Mouse (Mus musculus): ENCODE measurements at regions not wholly inside any gene's neighbourhood (a gene's known extent, or its start where the extent isn't known, plus 50 kb on each side); places are given as distances from the start of the nearest gene placed in this dataset.

DNA sequence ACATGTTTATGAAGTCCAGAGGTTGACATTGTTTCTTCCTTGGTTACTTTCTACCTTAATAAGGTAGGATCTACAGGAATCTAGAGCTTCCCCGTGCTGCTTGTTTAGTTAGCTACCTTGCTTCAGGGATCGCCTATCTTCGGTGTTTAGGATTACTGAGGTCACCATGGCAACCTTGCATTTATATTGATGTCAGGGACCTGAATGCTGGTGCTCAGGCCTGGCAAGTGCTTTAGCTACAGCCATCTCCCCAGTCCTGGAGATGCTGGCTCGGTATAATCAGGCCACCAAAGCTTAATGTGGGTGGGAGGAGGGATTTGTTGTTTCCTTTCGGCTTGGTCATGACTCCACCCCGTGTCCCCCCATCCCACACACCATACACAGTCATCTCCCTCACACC lies 50.0 kb upstream of the Zc3h12a start:
- ATAC-seq (ENCODE audit: low read depth): no peak
- H3K36me3 ChIP-seq: no peaks in the 10 kb centered on the region
- no peak for DNase-seq
- H3K4me2 ChIP-seq: no peak overlapping the region
- no peaks in the 10 kb centered on the region for H3K27me3 ChIP-seq
- H3K9ac ChIP-seq: no peak overlapping the region
- no peak overlapping the region for H3K27ac ChIP-seq
- peaks cover 4% of the 10 kb centered on the region; the same call in 1 of the 2 replicates for H3K4me1 ChIP-seq (replicated peaks)
- H3K4me3 ChIP-seq (replicated peaks): no peak overlapping the region
- 38% methylated on average over 6 of the region's 6 CpGs for WGBS (ENCODE audit: insufficient replicate concordance)
- H3K9me3 ChIP-seq (replicated peaks): no peaks in the 10 kb centered on the region

All from liver, embryonic 13.5 days (tissue).